Mouse (Mus musculus) limb, embryonic 15.5 days (tissue): ENCODE measurements around the gene Lgals7. TPM values are rescaled to one million over a fixed set of nuclear protein-coding genes. Genes with fewer than 3 reads are reported as not detected.

Experiments used
- ATAC-seq: fragments of 200-750 bp; cut with Nextera tagmentation; 2 replicates; pipeline ENCODE4 v1.8.0; 2017; ENCODE audit warnings: low read depth, moderate TSS enrichment; ENCODE audit not compliant: insufficient number of reproducible peaks, low FRiP score, low TSS enrichment
- H3K27ac ChIP-seq: fragments of 300-500 bp; sonication (generic); 2 replicates; pipeline ENCODE4 v1.5.1; 2015; ENCODE audit warnings: moderate library complexity, mild to moderate bottlenecking, inconsistent platforms
- H3K27me3 ChIP-seq: fragments of 300-500 bp; sonication (generic); 2 replicates; pipeline ENCODE4 v1.6.1; 2015; ENCODE audit warnings: inconsistent platforms
- H3K36me3 ChIP-seq: fragments of 300-500 bp; sonication (generic); 2 replicates; pipeline ENCODE4 v1.6.1; 2015; ENCODE audit warnings: inconsistent platforms
- H3K4me1 ChIP-seq: fragments of 300-500 bp; sonication (generic); 2 replicates; pipeline ENCODE4 v1.6.1; 2015; ENCODE audit warnings: inconsistent platforms
- H3K4me2 ChIP-seq: fragments of 300-500 bp; sonication (generic); 2 replicates; pipeline ENCODE4 v1.6.1; 2015; ENCODE audit warnings: mild to moderate bottlenecking, inconsistent platforms
- H3K4me3 ChIP-seq: fragments of 300-500 bp; sonication (generic); 2 replicates; pipeline ENCODE4 v1.5.1; 2015; ENCODE audit warnings: mild to moderate bottlenecking, inconsistent platforms
- H3K9ac ChIP-seq: fragments of 300-500 bp; sonication (generic); 2 replicates; pipeline ENCODE4 v1.6.1; 2015; ENCODE audit warnings: inconsistent platforms
- H3K9me3 ChIP-seq: fragments of 300-500 bp; sonication (generic); 2 replicates; pipeline ENCODE4 v1.6.1; 2016; ENCODE audit warnings: inconsistent platforms
- WGBS: fragments of 180-500 bp; shearing (Covaris S2); methylation state at CpG from one replicate; pipeline ENCODE4 v1.1.7; 2015; 5-methylcytosine and 5-hydroxymethylcytosine counted together
- polyA plus RNA-seq: library from polyadenylated mRNA; unstranded; fragments of >200 nt; fragmentation: Nextera tagmentation; extraction: Ambion mirVana; gene quantifications from 2 replicates; pipeline ENCODE4 v1.2.1, GENCODE M21; 2015

Gene Lgals7
- polyA plus RNA-seq, result 171 and 257 TPM in 2 replicates

DNA sequence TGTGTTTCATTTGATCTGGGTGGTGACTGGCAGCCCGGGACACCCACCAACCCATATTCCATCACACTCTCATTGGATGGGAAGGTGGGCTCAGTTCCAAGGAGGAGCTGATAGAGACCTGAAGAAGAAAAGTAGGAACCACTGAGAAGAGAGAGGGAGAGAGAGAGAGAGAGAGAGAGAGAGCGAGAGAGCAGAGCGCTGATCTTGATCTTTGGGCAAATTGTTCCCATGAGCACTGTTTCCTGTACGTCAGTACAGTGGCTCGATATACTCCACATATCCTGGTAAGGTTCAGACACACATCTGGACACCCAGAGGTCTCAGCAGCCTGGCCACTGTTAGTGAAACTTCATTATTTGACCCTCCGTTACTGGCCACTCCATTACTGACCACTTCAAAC is at the start of gene Lgals7:
TSS of gene Lgals7 (plus strand) at position 314 of the 400 bp plus-strand sequence.
- no peak for ATAC-seq

DNA sequence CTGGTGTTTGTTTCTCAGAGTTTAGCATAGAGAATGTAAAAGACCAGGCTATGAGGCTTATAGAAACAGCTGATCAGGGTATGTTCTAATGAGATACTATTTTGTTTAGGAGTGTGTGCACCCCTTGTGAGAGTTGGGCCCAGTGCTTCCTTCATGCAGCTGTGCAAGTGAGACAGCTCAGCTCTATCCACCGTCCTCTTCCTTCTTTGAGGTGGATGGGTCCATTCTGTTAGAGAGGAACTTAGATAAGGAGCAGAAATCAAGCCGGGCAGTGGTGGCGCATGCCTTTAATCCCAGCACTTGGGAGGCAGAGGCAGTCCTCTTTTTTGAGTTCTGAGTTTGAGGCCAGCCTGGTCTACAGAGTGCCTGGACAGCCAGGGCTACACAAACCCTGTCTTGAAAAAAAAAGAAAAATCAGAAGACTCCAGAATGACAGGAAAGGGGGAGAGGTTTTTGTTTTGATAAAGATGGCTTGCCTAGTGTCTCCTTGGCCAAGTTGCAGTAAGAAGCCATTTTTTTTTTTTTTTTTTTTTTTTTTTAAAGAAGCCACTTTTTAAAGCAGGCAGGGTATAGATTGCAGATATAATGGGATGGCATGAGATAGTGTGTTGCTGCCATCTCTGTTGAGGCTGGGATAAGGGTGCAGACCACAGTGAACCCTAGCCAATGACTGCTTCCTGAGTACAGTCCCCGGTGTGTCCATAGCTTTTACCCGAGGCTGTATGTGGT is 49.2 kb upstream of the Lgals7 start:
- Histone ChIP-seq H3K27me3 (no peaks in the 10 kb centered on the region), H3K4me3 (no peak overlapping the region), H3K9me3 (no peaks in the 10 kb centered on the region), H3K27ac (no peak overlapping the region), H3K9ac (no peak overlapping the region), H3K36me3 (peaks cover 72% of the 10 kb centered on the region), H3K4me1 (peaks cover 48% of the 10 kb centered on the region), H3K4me2 (no peak overlapping the region)
- no peak for ATAC-seq
- WGBS, result 88% methylated on average over 5 of the region's 5 CpGs

More for the DNA sequence above, at the start of gene Lgals7:
- Histone ChIP-seq H3K27ac (peak within 1 kb of the TSS; percentile 77), H3K4me2 (peak within 1 kb of the TSS; percentile 33), H3K4me3 (peak within 1 kb of the TSS; percentile 25), H3K36me3 (no peaks in the 10 kb centered on the region), H3K27me3 (no peaks in the 10 kb centered on the region), H3K9ac (no peak within 1 kb of the TSS), H3K4me1 (peaks cover 36% of the 10 kb centered on the region), H3K9me3 (no peaks in the 10 kb centered on the region)
- 64% methylated on average over 6 of the region's 6 CpGs for WGBS

DNA sequence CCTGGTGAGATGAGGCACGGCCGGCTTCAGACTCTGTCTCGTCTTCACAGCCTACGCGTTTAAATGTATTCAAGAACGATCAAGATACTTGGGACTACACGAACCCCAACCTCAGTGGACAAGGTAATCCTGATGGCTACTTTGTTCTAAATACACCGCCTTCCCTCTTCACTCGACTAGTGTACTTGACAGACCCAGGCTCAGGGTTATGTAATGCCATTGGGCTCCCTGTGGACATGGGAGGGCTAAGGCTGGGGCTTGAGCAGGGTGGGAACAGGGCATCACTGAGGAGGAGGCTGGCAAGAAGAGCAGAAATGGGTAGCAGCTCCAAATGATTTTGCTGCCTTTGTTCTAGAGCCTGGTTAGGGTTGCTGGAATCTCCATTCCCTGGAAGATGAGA is 48.4 kb upstream of the Lgals7 start:
- H3K4me1 ChIP-seq, result peaks cover 48% of the 10 kb centered on the region
- no peak overlapping the region for H3K4me2 ChIP-seq
- H3K4me3 ChIP-seq, result no peak overlapping the region
- H3K27me3 ChIP-seq, result no peaks in the 10 kb centered on the region
- H3K27ac ChIP-seq, result no peak overlapping the region
- no peaks in the 10 kb centered on the region for H3K9me3 ChIP-seq
- H3K36me3 ChIP-seq, result peaks cover 79% of the 10 kb centered on the region
- WGBS, result 87% methylated on average over 9 of the region's 9 CpGs
- H3K9ac ChIP-seq, result no peak overlapping the region
- ATAC-seq, result no peak

DNA sequence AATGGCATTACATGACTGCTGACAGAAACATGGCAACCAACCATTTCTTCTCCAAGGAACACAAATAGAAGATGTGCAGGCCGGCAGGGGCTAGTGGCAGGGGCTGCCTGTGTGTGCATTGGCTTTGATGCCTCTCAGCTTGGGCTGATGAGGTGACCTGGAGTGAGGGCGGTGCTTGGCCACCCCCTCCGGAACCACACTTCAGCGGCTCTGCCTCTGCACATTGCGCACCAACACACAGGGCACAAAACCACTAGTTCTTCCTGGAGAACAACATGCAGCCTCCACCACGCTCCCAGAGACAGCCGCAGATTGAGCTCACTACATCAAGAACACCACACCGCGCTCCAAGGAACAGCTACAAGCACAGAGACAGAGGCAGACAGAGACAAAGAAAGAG is 47.5 kb upstream of the Lgals7 start:
- Histone ChIP-seq H3K9me3 (no peaks in the 10 kb centered on the region), H3K27ac (no peak overlapping the region), H3K36me3 (peaks cover 89% of the 10 kb centered on the region), H3K9ac (no peak overlapping the region), H3K4me2 (no peak overlapping the region), H3K4me3 (no peak overlapping the region), H3K4me1 (peaks cover 52% of the 10 kb centered on the region), H3K27me3 (no peaks in the 10 kb centered on the region)
- ATAC-seq, result no peak
- WGBS, result 83% methylated on average over 9 of the region's 9 CpGs

DNA sequence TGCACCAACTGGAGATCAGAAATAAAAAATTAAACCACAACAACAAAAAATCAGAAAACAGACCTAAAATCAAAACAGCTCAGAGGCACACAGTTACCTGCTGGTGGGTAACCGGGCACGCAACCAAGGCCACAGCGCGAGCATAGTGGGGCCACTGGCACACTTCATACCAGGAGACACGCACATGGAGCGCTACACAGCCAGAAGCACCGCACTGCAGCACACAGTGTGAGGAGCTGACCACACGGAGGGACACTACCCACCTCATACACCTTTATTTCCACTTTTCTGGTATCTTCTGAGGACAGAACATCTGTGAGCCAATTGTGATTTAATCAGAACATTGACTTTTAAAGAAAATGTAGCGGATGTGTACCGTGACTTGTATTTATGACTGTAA is 46.7 kb upstream of the Lgals7 start:
- no peaks in the 10 kb centered on the region for H3K27me3 ChIP-seq
- 92% methylated on average over 10 of the region's 10 CpGs for WGBS
- no peak overlapping the region for H3K9ac ChIP-seq
- H3K4me1 ChIP-seq, result peaks cover 54% of the 10 kb centered on the region
- peaks cover 96% of the 10 kb centered on the region for H3K36me3 ChIP-seq
- H3K4me2 ChIP-seq, result no peak overlapping the region
- no peak overlapping the region for H3K4me3 ChIP-seq
- no peak for ATAC-seq
- H3K27ac ChIP-seq, result no peak overlapping the region
- no peaks in the 10 kb centered on the region for H3K9me3 ChIP-seq

DNA sequence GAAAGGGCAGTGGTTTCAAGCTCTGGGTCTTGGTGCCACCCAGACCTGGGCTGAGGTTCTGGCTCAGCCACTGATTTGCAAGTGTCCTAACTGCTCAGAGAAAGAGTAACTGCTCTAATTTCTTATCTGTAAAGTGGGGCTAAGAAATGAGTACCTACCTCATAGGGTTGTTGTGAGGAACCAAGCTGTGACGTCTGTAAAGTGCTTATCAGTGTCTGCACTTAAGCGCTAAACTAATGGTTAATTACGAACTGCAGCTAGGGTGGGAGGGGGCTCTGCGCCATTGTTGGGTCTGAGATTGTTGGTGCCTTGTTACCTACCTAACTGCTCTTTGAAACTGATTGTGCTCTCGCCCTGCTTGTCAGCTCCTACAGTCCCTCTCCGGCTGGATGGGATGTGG is 46.1 kb upstream of the Lgals7 start:
- no peak overlapping the region for H3K9ac ChIP-seq
- no peak overlapping the region for H3K4me2 ChIP-seq
- 71% methylated on average over 6 of the region's 6 CpGs for WGBS
- no peaks in the 10 kb centered on the region for H3K9me3 ChIP-seq
- H3K4me1 ChIP-seq, result peaks cover 48% of the 10 kb centered on the region
- peaks cover 97% of the 10 kb centered on the region for H3K36me3 ChIP-seq
- ATAC-seq, result no peak
- H3K27ac ChIP-seq, result no peak overlapping the region
- no peaks in the 10 kb centered on the region for H3K27me3 ChIP-seq
- H3K4me3 ChIP-seq, result no peak overlapping the region

DNA sequence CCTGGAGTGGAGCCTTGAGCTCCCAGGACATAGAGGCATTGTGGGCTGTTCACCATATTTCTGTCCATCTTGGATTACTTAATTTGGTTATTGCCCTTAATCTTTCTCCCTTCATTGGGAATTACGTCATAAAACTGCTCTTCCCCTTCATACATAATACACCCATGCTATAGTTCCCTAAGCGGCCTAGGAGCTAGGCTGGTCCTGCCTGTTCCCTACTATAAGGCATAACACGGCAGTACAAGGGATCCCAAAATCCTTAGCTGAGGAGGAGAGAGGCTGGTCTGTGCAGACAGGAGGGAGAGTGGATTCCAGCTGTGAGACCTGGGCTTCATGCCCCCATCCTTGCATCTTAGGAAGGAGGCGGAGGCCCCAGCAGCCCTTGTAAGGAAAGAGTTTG is 45.7 kb upstream of the Lgals7 start:
- no peak for ATAC-seq
- peaks cover 44% of the 10 kb centered on the region for H3K4me1 ChIP-seq
- no peaks in the 10 kb centered on the region for H3K27me3 ChIP-seq
- H3K4me3 ChIP-seq, result no peak overlapping the region
- no peak overlapping the region for H3K9ac ChIP-seq
- H3K4me2 ChIP-seq, result no peak overlapping the region
- peaks cover 98% of the 10 kb centered on the region for H3K36me3 ChIP-seq
- no peaks in the 10 kb centered on the region for H3K9me3 ChIP-seq
- WGBS, result 71% methylated on average over 4 of the region's 4 CpGs
- no peak overlapping the region for H3K27ac ChIP-seq

DNA sequence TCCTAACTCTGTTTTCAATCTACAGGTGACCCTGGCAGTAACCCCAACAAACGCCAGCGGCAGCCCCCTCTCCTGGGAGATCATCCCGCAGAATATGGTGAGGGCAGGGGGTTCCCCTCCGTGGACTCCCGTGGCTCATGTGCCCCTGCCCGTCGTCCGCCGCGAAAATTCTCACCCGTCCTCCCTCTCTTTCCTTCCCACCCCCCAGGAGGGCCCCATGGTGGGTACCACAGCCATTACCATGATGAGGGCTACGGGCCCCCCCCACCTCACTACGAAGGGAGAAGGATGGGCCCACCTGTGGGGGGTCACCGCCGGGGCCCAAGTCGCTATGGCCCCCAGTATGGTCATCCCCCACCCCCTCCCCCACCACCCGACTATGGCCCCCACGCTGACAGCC is 45.2 kb upstream of the Lgals7 start:
- WGBS, result 86% methylated on average over 18 of the region's 18 CpGs
- Histone ChIP-seq H3K36me3 (peaks cover 96% of the 10 kb centered on the region), H3K9ac (no peak overlapping the region), H3K4me3 (no peak overlapping the region), H3K27ac (no peak overlapping the region), H3K9me3 (no peaks in the 10 kb centered on the region), H3K4me2 (no peak overlapping the region), H3K27me3 (no peaks in the 10 kb centered on the region), H3K4me1 (peaks cover 41% of the 10 kb centered on the region)
- ATAC-seq, result no peak

DNA sequence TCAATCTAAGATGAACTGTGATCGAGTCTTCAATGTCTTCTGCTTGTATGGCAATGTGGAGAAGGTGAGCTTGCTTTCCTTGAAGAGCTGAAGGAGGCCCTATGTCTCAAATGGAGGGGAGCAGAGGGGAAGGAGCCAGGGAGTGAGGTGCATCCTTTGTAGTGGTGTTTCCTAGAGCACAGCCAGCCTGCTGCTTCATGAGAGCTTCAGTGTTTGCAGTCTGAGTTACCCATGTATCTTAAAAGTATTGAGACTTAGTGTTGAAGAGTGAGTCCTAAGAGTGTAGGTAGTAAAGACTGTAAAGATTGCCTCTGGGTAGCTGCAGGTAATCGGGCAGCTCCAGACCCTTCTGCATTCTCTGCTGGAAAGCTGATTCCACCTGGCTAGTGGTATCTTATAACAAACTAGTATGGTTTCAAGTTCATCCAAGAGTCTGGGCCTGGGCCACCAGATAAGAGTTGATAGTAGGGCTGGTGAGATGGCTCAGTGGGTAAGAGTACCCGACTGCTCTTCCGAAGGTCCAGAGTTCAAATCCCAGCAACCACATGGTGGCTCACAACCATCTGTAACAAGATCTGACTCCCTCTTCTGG is 44.7 kb upstream of the Lgals7 start:
- no peak for ATAC-seq
- Histone ChIP-seq H3K9me3 (no peaks in the 10 kb centered on the region), H3K27me3 (no peaks in the 10 kb centered on the region), H3K4me1 (peaks cover 37% of the 10 kb centered on the region), H3K36me3 (peaks cover 91% of the 10 kb centered on the region), H3K4me3 (no peak overlapping the region), H3K27ac (no peak overlapping the region), H3K4me2 (no peak overlapping the region), H3K9ac (no peak overlapping the region)
- WGBS, result 87% methylated on average over 4 of the region's 4 CpGs

DNA sequence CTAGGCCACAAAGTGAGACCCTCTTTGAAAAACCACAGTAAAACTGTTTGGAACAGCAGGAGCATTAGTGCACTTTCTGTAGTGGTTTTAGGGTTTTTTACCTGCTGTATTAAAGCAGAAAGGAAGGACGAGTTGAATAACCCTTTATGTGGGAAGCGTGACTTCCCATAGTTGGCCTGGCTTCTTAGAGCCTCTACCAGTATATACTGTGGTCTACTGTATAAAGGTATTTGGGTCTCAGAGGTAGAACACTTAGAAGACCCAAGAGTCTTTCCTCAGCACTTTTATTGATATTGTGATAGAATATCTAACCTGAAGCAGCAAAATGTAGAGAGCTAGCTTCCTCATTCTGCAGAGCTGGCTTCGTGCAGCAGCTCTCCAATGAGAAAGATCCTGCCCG is 44.1 kb upstream of the Lgals7 start:
- Histone ChIP-seq H3K9ac (no peak overlapping the region), H3K27me3 (no peaks in the 10 kb centered on the region), H3K4me1 (peaks cover 37% of the 10 kb centered on the region), H3K9me3 (no peaks in the 10 kb centered on the region), H3K4me2 (no peak overlapping the region), H3K4me3 (no peak overlapping the region), H3K36me3 (peaks cover 85% of the 10 kb centered on the region), H3K27ac (no peak overlapping the region; the same call in 1 of the 2 replicates)
- no peak for ATAC-seq
- 82% methylated on average over 4 of the region's 4 CpGs for WGBS

DNA sequence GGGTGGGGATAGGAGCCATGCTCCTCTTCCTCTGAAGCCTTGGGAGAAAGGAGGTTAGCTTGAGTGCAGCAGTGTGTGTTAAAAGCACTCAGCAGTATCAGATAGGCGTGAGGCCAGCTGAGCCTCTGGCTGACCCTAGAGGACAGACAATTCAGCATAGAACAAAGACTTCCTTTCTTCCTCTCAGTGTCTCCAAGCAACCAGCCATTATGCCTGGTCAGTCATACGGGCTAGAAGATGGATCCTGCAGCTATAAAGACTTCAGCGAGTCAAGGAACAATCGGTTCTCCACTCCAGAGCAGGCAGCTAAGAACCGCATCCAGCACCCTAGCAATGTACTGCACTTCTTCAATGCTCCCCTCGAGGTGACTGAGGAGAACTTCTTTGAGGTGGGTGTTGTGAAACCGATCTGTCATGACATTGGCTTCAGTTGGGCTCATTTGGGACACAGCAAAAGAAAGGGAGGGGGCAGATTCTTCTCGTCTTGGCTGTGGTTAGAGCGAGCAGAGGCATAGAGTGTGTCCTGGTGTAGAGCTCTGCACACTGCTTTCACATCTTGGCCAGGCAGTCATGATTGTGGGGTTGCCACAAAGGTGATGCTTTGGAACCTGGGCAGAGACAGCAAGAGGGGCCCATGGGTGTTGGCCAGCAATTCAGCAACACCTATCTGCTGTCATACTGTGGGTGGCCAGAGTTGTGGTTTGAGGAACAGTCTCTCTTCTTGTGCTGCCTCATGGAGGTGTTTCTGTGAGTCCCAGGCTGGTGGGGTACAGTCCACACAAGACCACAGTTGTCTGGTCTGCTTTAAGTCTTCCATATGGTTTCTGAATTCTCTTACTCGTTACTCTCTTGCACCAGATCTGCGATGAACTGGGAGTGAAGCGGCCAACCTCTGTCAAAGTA is 43.0 kb upstream of the Lgals7 start:
- Histone ChIP-seq H3K27ac (peak overlapping the region; percentile 50), H3K27me3 (no peaks in the 10 kb centered on the region), H3K9me3 (no peaks in the 10 kb centered on the region), H3K4me2 (no peak overlapping the region), H3K4me1 (peaks cover 36% of the 10 kb centered on the region), H3K4me3 (no peak overlapping the region), H3K36me3 (peaks cover 75% of the 10 kb centered on the region), H3K9ac (no peak overlapping the region)
- ATAC-seq, result no peak
- 77% methylated on average over 12 of the region's 12 CpGs for WGBS
